Mouse (Mus musculus) liver, adult (tissue): ENCODE measurements around the gene Sez6.

Experiments
- GATA4 ChIP-seq: IDR thresholded peaks from 2 replicates; pipeline ENCODE4 v1.6.1; 2014; ENCODE audit warnings: mild to moderate bottlenecking, low read length; ENCODE audit not compliant: insufficient replicate concordance

Sez6 gene

GRCm38 (mm10) chr11:77926666-77927065 lies 3.9 kb upstream of the Sez6 start:
- TF ChIP-seq GATA4, result no peak

DNA sequence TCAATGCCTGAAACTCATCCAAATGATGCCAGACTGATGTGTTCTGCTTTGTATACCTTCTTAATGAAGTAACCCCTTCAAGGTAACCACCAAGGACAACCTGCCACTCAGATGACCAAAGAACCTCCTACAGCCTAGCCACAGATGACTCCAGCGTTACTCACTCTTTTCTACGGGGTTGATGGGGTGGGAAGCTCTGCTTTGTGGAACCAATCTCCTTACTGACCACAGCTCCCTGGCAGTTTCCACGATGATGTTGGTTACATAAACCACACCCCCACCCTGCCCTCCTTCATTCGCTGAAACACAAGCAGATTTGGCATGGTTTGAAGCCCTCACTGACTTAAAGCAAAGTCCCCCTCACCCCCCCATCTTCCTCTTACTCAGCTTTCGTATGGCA lies 2.8 kb upstream of the Sez6 start:
- TF ChIP-seq GATA4, result no peak

GRCm38 (mm10) chr11:77931541-77932433 lies 1.2 kb downstream of the Sez6 start:
- TF ChIP-seq GATA4, result no peak

DNA sequence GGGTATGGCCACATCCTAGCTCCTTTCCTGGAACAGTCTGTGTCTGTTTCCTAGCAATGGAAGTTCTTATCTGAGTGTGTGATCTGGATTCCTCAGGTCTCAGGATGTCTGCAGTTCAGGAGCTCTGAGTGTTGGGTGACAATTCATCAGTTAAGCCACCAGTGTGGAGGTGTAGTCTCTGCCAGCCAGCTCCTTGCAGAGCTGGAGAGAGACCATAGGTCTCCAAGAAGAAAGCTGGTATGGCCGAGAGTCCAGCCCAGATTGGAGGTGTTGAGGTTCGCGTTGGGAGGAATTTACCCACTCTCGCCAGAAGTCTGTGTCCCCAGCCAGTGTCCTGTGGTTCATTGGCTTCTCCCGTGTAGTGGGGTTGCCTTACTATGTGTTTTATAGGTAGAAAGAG lies 2.0 kb downstream of the Sez6 start:
- no peak for TF ChIP-seq GATA4

DNA sequence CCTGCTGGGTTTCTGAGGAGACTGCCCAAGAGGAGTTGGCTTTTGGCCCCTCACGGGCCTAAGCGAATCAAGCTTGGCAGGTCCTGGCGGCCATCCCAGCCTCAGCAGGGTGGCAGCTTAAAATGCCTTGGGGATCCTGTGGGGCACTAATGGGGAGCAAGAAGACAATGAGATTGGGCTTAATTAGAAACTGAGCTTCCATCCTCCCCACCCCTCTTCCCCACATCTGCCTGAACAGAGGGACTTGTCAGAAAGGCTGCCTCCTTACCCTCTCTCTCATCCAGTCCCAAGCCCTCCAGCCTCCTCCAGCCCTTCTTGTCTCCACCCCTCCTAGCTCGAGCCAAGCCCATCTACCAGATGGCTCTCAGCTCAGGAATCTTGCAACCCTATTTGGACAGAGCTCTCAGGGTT lies 3.5 kb downstream of the Sez6 start:
- TF ChIP-seq GATA4, result no peak

- TF ChIP-seq GATA4, result no peak
Measured at GRCm38 (mm10) chr11:77934568-77935311, 4.1 kb downstream of the Sez6 start.

DNA sequence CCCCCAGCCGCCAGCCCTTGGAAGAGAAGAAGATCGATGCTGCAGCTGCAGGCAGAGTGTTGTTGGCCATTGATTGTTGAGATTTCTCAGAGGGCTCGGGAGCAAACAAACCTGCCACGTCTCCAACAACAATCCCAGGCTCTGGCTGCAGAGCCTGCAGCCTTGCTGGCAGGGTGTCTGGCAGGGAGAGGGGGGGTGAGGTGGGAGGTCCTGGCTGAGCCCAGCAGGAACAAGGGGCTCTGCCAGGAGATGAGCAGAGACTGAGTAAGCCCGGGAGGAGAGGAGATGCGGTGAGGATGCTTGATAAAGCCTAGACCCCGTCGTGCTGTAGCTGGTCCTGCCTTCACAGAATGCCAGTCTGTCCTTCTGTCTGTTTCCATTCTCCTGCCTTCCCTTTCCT lies 6.2 kb downstream of the Sez6 start:
- TF ChIP-seq GATA4, result no peak

GRCm38 (mm10) chr11:77937649-77938410 lies 7.2 kb downstream of the Sez6 start:
- no peak for TF ChIP-seq GATA4

DNA sequence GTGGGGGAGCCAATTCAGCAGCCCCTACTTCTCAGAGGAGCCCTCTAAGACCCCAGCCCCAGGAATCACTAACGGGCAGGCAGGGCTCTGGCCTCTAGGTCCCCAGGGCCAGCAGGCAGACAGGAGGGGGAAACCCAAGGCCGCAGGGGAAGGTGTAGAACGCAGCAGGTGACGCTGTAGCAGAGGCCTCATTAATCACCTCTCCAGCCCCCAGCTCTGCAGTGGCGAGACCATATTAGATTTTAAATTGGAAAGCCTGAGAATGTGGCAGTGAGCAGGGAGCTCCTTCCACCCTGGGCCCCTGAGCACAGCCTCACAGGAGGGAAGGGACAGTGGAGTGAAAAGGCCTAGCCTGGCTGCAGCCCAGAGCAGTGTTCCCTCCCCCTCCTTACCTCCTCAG lies 11.6 kb downstream of the Sez6 start:
- TF ChIP-seq GATA4, result no peak

DNA sequence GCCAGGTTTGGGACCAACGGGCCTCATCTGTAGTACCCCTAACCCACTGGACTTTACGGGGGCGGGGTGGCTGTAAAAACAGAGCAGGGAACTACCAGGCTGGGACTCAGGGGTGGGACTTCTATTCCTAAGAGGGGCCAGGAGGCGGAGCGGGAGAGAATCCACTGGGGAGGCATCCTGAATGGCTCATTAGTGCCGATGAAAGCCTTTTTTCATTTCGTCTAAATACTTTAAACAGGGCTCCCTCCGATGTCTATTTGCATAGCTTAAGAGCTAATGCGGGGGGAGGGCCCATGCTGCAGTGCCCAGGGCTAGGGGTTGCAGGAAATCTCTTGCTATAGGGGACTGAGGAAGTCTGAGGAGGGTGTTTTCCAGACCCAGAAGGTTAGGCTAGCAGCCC lies 17.3 kb downstream of the Sez6 start:
- TF ChIP-seq GATA4, result no peak

DNA sequence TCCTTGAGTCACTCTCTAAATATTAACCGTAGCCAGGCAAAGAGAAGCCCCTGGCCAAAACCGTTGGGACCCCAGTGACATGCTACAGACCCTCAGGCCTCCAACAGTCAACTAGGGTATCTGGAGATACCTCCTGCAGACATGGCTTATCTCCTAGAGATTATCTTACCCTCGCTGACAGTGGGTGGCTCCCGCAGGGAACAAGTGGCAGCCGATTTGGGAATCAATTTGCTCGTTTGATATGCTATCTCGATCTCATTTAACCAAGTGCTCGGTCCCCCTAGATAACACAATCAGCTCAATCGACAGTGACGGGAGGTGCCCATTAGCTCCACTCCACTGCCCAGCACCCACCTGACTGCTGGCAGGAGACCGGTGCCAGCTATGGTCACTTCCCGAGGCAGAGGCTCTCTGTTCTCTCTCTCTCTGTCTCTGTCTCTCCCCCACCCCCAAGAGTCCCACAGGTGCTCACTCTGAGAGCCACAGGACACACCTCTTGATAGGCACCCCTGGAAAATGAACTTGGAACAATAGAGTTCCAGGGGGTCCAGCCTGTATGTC lies 19.6 kb downstream of the Sez6 start:
- TF ChIP-seq GATA4, result no peak

- no peak for TF ChIP-seq GATA4
Measured at GRCm38 (mm10) chr11:77950797-77951228, 20.2 kb downstream of the Sez6 start.

DNA sequence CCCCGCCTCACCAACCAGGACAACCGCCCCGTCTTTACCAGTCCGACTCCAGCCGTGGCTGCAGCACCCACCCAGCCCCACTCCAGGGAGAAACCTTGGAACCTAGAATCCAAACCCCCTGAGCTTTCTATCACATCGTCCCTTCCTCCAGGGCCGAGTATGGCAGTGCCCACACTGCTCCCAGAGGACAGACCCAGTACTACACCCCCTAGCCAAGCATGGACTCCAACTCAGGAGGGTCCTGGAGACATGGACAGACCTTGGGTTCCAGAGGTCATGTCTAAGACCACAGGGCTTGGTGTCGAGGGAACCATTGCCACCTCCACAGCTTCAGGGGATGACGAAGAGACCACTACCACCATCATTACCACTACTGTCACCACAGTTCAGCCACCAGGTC lies 23.1 kb downstream of the Sez6 start:
- no peak for TF ChIP-seq GATA4

GRCm38 (mm10) chr11:77956428-77956827 lies 25.8 kb downstream of the Sez6 start:
- no peak for TF ChIP-seq GATA4

- no peak for TF ChIP-seq GATA4
Measured at GRCm38 (mm10) chr11:77958268-77958667, 27.7 kb downstream of the Sez6 start.
